Mouse (Mus musculus): Measurements from ENCODE around the gene Smarca2. TPM values are rescaled to one million over a fixed set of nuclear protein-coding genes. Genes with fewer than 3 reads are reported as not detected.

The Smarca2 gene
- polyA plus RNA-seq, 1 experiment from 2014 or later = 40.7 TPM

- peaks cover 25% of the 10 kb centered on the region for H3K36me3 ChIP-seq
- H3K27me3 ChIP-seq (ENCODE audit: low read depth, poor library complexity, severe bottlenecking) = no peaks in the 10 kb centered on the region
- WGBS = 90% methylated on average over 8 of the region's 8 CpGs
- peaks cover 13% of the 10 kb centered on the region for H3K4me1 ChIP-seq
- H3K27ac ChIP-seq = no peak overlapping the region
- DNase-seq (ENCODE audit: low spot score) = no peak
- H3K9me3 ChIP-seq (replicated peaks) = no peaks in the 10 kb centered on the region
- no peak overlapping the region for H3K4me3 ChIP-seq
These were observed 153.3 kb downstream of the Smarca2 start for GRCm38 (mm10) chr19:26758156-26758555.

DNA sequence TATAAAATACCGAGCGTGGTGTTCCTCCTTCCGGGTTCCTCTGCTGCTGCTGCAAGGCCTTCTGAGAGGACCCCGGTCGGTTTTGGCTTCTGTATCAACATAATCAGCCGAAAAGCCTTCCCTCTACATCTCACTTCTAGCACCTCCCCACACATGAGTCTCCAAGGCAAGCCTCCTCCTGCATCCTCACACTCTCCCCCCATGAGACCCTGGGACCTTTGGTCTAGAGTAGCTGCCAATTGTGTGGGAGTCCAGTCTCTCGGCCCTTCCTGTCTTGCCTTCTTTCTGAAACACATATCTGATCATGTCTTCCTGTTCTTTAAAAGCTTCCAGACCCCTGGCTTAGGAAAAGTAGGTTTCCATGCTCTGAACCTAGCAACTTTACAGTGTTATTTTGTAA lies 153.8 kb downstream of the Smarca2 start:
- Histone ChIP-seq H3K27ac (no peak overlapping the region), H3K9me3 (replicated peaks) (no peaks in the 10 kb centered on the region), H3K4me3 (no peak overlapping the region), H3K36me3 (peaks cover 25% of the 10 kb centered on the region), H3K4me1 (peaks cover 8% of the 10 kb centered on the region), H3K27me3 (ENCODE audit: low read depth, poor library complexity, severe bottlenecking) (no peaks in the 10 kb centered on the region)
- no peak for DNase-seq (ENCODE audit: low spot score)
- 80% methylated on average over 7 of the region's 7 CpGs for WGBS

- WGBS = 86% methylated on average over 13 of the region's 13 CpGs
- peaks cover 2% of the 10 kb centered on the region; the same call in 1 of the 2 replicates for H3K4me1 ChIP-seq
- H3K27me3 ChIP-seq (ENCODE audit: low read depth, poor library complexity, severe bottlenecking) = no peaks in the 10 kb centered on the region
- H3K27ac ChIP-seq = no peak overlapping the region
- H3K9me3 ChIP-seq (replicated peaks) = no peaks in the 10 kb centered on the region
- H3K36me3 ChIP-seq = peaks cover 25% of the 10 kb centered on the region
- no peak for DNase-seq (ENCODE audit: low spot score)
- H3K4me3 ChIP-seq = no peak overlapping the region
These were observed 154.4 kb downstream of the Smarca2 start for GRCm38 (mm10) chr19:26759295-26759694.

DNA sequence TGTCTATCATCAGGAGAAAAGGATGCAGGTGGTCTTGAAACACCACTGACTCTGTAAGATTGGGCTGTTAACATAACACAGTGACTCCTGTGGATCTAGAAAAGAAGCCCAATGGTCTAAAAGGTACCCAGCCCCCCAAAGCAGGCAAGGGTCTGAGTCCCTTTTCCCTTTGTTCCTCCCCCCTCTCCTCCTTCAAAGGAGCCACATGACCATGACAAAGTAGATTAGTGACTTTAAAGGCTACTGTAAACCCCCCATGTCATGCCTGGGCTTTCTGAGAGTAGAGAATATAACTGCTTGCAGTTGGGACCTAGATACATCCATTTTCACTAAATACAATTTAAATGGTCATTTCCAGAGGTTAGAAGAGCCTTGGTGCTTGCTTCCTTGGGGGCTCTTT lies 156.4 kb downstream of the Smarca2 start:
- peaks cover 21% of the 10 kb centered on the region for H3K36me3 ChIP-seq
- H3K4me3 ChIP-seq = no peak overlapping the region
- H3K9me3 ChIP-seq (replicated peaks) = no peaks in the 10 kb centered on the region
- no peak for DNase-seq (ENCODE audit: low spot score)
- no peak overlapping the region for H3K27ac ChIP-seq
- H3K4me1 ChIP-seq = 0 out of 2 replicates have a peak, but pooled peaks cover 2% of the 10 kb centered on the region
- H3K27me3 ChIP-seq (ENCODE audit: low read depth, poor library complexity, severe bottlenecking) = no peaks in the 10 kb centered on the region

GRCm38 (mm10) chr19:26765483-26765882 lies 160.6 kb downstream of the Smarca2 start:
- WGBS = 97% methylated on average over 7 of the region's 7 CpGs
- no peak overlapping the region for H3K27ac ChIP-seq

GRCm38 (mm10) chr19:26767454-26767853 lies 162.6 kb downstream of the Smarca2 start:
- Histone ChIP-seq H3K27me3 (ENCODE audit: low read depth, poor library complexity, severe bottlenecking) (no peaks in the 10 kb centered on the region), H3K4me1 (peaks cover 18% of the 10 kb centered on the region), H3K9me3 (replicated peaks) (no peaks in the 10 kb centered on the region), H3K27ac (no peak overlapping the region), H3K36me3 (peaks cover 24% of the 10 kb centered on the region), H3K4me3 (no peak overlapping the region)
- DNase-seq (ENCODE audit: low spot score) = no peak
- WGBS = 94% methylated on average over 13 of the region's 13 CpGs

More at GRCm38 (mm10) chr19:26765483-26765882, 160.6 kb downstream of the Smarca2 start:
- DNase-seq (ENCODE audit: low spot score) = no peak
- Histone ChIP-seq H3K36me3 (peaks cover 18% of the 10 kb centered on the region), H3K4me1 (peaks cover 12% of the 10 kb centered on the region), H3K9me3 (replicated peaks) (no peaks in the 10 kb centered on the region), H3K4me3 (no peak overlapping the region), H3K27me3 (ENCODE audit: low read depth, poor library complexity, severe bottlenecking) (no peaks in the 10 kb centered on the region)

DNA sequence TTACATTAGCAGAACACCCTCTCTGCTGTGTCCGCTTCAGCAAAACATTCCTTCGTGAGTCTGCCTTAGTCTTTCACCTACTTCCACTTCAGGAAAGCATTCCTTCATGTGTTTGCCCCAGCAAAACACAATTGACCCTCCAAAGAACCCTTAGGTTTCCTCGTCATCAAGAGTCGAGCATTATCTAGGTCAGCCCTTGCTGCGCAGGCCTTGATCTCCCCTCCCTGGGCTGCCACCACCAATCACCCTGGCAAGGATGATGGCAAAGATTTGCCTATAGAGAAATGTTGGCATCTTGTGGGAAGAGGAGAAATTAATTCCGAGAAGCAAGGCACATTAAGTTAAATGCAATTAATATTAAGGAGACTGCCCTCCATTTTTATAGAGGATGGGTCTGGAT lies 163.1 kb downstream of the Smarca2 start:
- Histone ChIP-seq H3K4me3 (no peak overlapping the region), H3K36me3 (peaks cover 29% of the 10 kb centered on the region), H3K27me3 (ENCODE audit: low read depth, poor library complexity, severe bottlenecking) (no peaks in the 10 kb centered on the region), H3K27ac (no peak overlapping the region), H3K9me3 (replicated peaks) (no peaks in the 10 kb centered on the region), H3K4me1 (peaks cover 18% of the 10 kb centered on the region)
- DNase-seq (ENCODE audit: low spot score) = no peak
- 95% methylated on average over 6 of the region's 6 CpGs for WGBS

GRCm38 (mm10) chr19:26768846-26769245 lies 164.0 kb downstream of the Smarca2 start:
- no peak for DNase-seq (ENCODE audit: low spot score)
- Histone ChIP-seq H3K36me3 (peaks cover 32% of the 10 kb centered on the region), H3K4me3 (no peak overlapping the region), H3K4me1 (peaks cover 18% of the 10 kb centered on the region), H3K27ac (no peak overlapping the region), H3K27me3 (ENCODE audit: low read depth, poor library complexity, severe bottlenecking) (no peaks in the 10 kb centered on the region), H3K9me3 (replicated peaks) (no peaks in the 10 kb centered on the region)
- WGBS = 92% methylated on average over 5 of the region's 5 CpGs

GRCm38 (mm10) chr19:26769609-26770500 lies 165.0 kb downstream of the Smarca2 start:
- H3K4me3 ChIP-seq = no peak overlapping the region
- H3K27me3 ChIP-seq (ENCODE audit: low read depth, poor library complexity, severe bottlenecking) = no peaks in the 10 kb centered on the region
- H3K27ac ChIP-seq = peak overlapping the region; percentile 83
- no peaks in the 10 kb centered on the region for H3K9me3 ChIP-seq (replicated peaks)
- H3K4me1 ChIP-seq = peaks cover 18% of the 10 kb centered on the region
- peaks cover 41% of the 10 kb centered on the region for H3K36me3 ChIP-seq
- peak; percentile 57 for DNase-seq (ENCODE audit: low spot score)
- WGBS = 56% methylated on average over 16 of the region's 16 CpGs

DNA sequence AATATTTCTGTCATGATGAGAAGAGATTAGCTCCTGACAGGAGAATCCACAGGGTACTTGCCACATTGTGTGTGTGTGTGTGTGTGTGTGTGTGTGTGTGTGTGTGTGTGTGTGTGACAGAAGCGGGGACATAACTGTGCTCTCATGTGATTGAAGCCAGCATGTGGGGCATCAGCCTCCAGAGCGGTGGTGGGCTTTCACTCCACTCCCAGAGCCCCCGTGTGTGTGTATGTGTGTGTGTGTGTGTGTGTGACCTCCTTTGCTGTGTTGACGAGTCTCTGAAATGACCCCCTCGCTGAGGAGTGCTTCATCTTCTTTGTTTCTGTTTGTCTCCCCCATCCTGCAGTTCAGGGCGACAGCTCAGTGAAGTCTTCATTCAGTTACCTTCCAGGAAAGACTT lies 165.7 kb downstream of the Smarca2 start:
- H3K27me3 ChIP-seq (ENCODE audit: low read depth, poor library complexity, severe bottlenecking) = no peaks in the 10 kb centered on the region
- DNase-seq (ENCODE audit: low spot score) = no peak
- peaks cover 18% of the 10 kb centered on the region for H3K4me1 ChIP-seq
- H3K9me3 ChIP-seq (replicated peaks) = no peaks in the 10 kb centered on the region
- 87% methylated on average over 6 of the region's 6 CpGs for WGBS
- H3K36me3 ChIP-seq = peaks cover 44% of the 10 kb centered on the region
- no peak overlapping the region for H3K4me3 ChIP-seq
- H3K27ac ChIP-seq = peak overlapping the region; percentile 83

GRCm38 (mm10) chr19:26772051-26772583 lies 167.3 kb downstream of the Smarca2 start:
- H3K27ac ChIP-seq = no peak overlapping the region
- H3K4me3 ChIP-seq = no peak overlapping the region
- DNase-seq (ENCODE audit: low spot score) = no peak
- H3K4me1 ChIP-seq = peaks cover 21% of the 10 kb centered on the region
- no peaks in the 10 kb centered on the region for H3K27me3 ChIP-seq (ENCODE audit: low read depth, poor library complexity, severe bottlenecking)
- H3K36me3 ChIP-seq = peaks cover 58% of the 10 kb centered on the region
- H3K9me3 ChIP-seq (replicated peaks) = no peaks in the 10 kb centered on the region
- WGBS = 98% methylated on average over 11 of the region's 11 CpGs

GRCm38 (mm10) chr19:26776066-26777025 lies 171.5 kb downstream of the Smarca2 start:
- DNase-seq (ENCODE audit: low spot score) = no peak
- H3K4me1 ChIP-seq = 0 out of 2 replicates have a peak, but pooled peaks cover 3% of the 10 kb centered on the region
- no peak overlapping the region for H3K27ac ChIP-seq
- WGBS = 78% methylated on average over 27 of the region's 27 CpGs
- peaks cover 56% of the 10 kb centered on the region for H3K36me3 ChIP-seq
- no peaks in the 10 kb centered on the region for H3K9me3 ChIP-seq (replicated peaks)
- H3K27me3 ChIP-seq (ENCODE audit: low read depth, poor library complexity, severe bottlenecking) = no peaks in the 10 kb centered on the region
- no peak overlapping the region for H3K4me3 ChIP-seq
